Mouse (Mus musculus) stomach, embryonic 16.5 days (tissue): ENCODE results near the gene Tmem200a. TPM values are rescaled to one million over a fixed set of nuclear protein-coding genes. Genes with fewer than 3 reads are reported as not detected.
A peak's percentile ranks its signal among the peaks of the same experiment; 100 is the strongest.
"Not testable (repeated sequence)": the region's sequence is repeated elsewhere in the genome, so short reads cannot be mapped to it uniquely, and the experiment has no call there.

ENCODE experiments used
- ATAC-seq: fragments of 200-750 bp; cut with Nextera tagmentation; 2 replicates; pipeline ENCODE4 v1.8.0; 2017; ENCODE audit warnings: moderate number of reproducible peaks, moderate TSS enrichment; ENCODE audit not compliant: insufficient read depth, low FRiP score
- H3K27ac ChIP-seq: fragments of 300-500 bp; sonication (generic); 2 replicates; pipeline ENCODE4 v1.5.1; 2014; ENCODE audit warnings: low read length
- H3K27me3 ChIP-seq: fragments of 300-500 bp; sonication (generic); 2 replicates; pipeline ENCODE4 v1.6.1; 2014; ENCODE audit warnings: low read length, control low read depth, mixed read lengths; ENCODE audit not compliant: control insufficient read depth, insufficient read depth
- H3K36me3 ChIP-seq: fragments of 300-500 bp; sonication (generic); 2 replicates; pipeline ENCODE4 v1.6.1; 2014; ENCODE audit warnings: low read length; ENCODE audit not compliant: control insufficient read depth, insufficient read depth
- H3K4me1 ChIP-seq: fragments of 300-500 bp; sonication (generic); 2 replicates; pipeline ENCODE4 v1.6.1; 2014; ENCODE audit warnings: low read length, control low read depth, mixed read lengths; ENCODE audit not compliant: control insufficient read depth, insufficient read depth
- H3K4me2 ChIP-seq: fragments of 300-500 bp; sonication (generic); 2 replicates; pipeline ENCODE4 v1.6.1; 2014; ENCODE audit warnings: low read depth, low read length, mixed read lengths
- H3K4me3 ChIP-seq: fragments of 300-500 bp; sonication (generic); replicated peaks from 2 replicates; pipeline ENCODE4 v1.5.1; 2014; ENCODE audit warnings: mild to moderate bottlenecking, low read length
- H3K9ac ChIP-seq: fragments of 300-500 bp; sonication (generic); 2 replicates; pipeline ENCODE4 v1.6.1; 2014; ENCODE audit warnings: low read length
- H3K9me3 ChIP-seq: fragments of 300-500 bp; sonication (generic); replicated peaks from 2 replicates; pipeline ENCODE4 v1.6.1; 2016; ENCODE audit warnings: low read length, control low read depth; ENCODE audit not compliant: control insufficient read depth
- WGBS: fragments of 180-500 bp; shearing (Covaris S2); extraction: QIAGEN DNeasy Blood & Tissue Kit; methylation state at CpG from one replicate; pipeline ENCODE4 v1.1.7; 2014; 5-methylcytosine and 5-hydroxymethylcytosine counted together
- polyA plus RNA-seq: library from polyadenylated mRNA; unstranded; fragments of >200 nt; fragmentation: Nextera tagmentation; extraction: Ambion mirVana; gene quantifications from 2 replicates; pipeline ENCODE4 v1.2.1, GENCODE M21; 2015

The Tmem200a gene
- polyA plus RNA-seq, 1 experiment from 2014 or later: 18.7 TPM

- no peak for ATAC-seq
- no peak overlapping the region for H3K4me3 ChIP-seq
- H3K27me3 ChIP-seq: no peaks in the 10 kb centered on the region
- no peak overlapping the region for H3K9ac ChIP-seq
- H3K4me2 ChIP-seq: no peak overlapping the region
- no peak overlapping the region for H3K27ac ChIP-seq
- no peaks in the 10 kb centered on the region for H3K36me3 ChIP-seq
- no peaks in the 10 kb centered on the region for H3K4me1 ChIP-seq
- WGBS: 20% methylated on average over 4 of the region's 4 CpGs
- H3K9me3 ChIP-seq: no peaks in the 10 kb centered on the region
Measured at GRCm38 (mm10) chr10:25920640-25921278, 158.1 kb downstream of the Tmem200a start.

- WGBS: 59% methylated on average over 2 of the region's 2 CpGs
- Histone ChIP-seq H3K4me1 (no peaks in the 10 kb centered on the region), H3K9ac (no peak overlapping the region), H3K27ac (no peak overlapping the region), H3K27me3 (no peaks in the 10 kb centered on the region), H3K36me3 (no peaks in the 10 kb centered on the region), H3K4me3 (no peak overlapping the region), H3K4me2 (no peak overlapping the region), H3K9me3 (no peaks in the 10 kb centered on the region)
- peak; percentile 80 for ATAC-seq
Measured at GRCm38 (mm10) chr10:25918103-25918502, 160.7 kb downstream of the Tmem200a start.

GRCm38 (mm10) chr10:25910270-25910669 is 168.6 kb downstream of the Tmem200a start:
- 41% methylated on average over 6 of the region's 6 CpGs for WGBS

GRCm38 (mm10) chr10:25908027-25909012 is 170.5 kb downstream of the Tmem200a start:
- Histone ChIP-seq H3K4me3 (no peak overlapping the region), H3K27me3 (no peaks in the 10 kb centered on the region), H3K27ac (no peak overlapping the region), H3K36me3 (no peaks in the 10 kb centered on the region), H3K4me1 (no peaks in the 10 kb centered on the region), H3K4me2 (no peak overlapping the region), H3K9ac (no peak overlapping the region), H3K9me3 (0 out of 2 replicates have a peak, but pooled peaks cover 3% of the 10 kb centered on the region)
- ATAC-seq: no peak
- 39% methylated on average over 10 of the region's 10 CpGs for WGBS

More at GRCm38 (mm10) chr10:25910270-25910669, 168.6 kb downstream of the Tmem200a start:
- no peak for ATAC-seq
- H3K27ac ChIP-seq: no peak overlapping the region
- no peaks in the 10 kb centered on the region for H3K4me1 ChIP-seq
- no peaks in the 10 kb centered on the region for H3K36me3 ChIP-seq
- H3K9me3 ChIP-seq: 0 out of 2 replicates have a peak, but pooled peaks cover 3% of the 10 kb centered on the region
- H3K9ac ChIP-seq: no peak overlapping the region
- H3K4me3 ChIP-seq: no peak overlapping the region
- no peaks in the 10 kb centered on the region for H3K27me3 ChIP-seq
- H3K4me2 ChIP-seq: no peak overlapping the region

- H3K4me2 ChIP-seq, ATAC-seq, H3K4me1 ChIP-seq, H3K27ac ChIP-seq, H3K36me3 ChIP-seq, H3K9ac ChIP-seq, H3K4me3 ChIP-seq, H3K27me3 ChIP-seq, H3K9me3 ChIP-seq: not testable (repeated sequence)
- WGBS: 92% methylated on average over 5 of the region's 5 CpGs
Measured at GRCm38 (mm10) chr10:25894126-25894525, 184.7 kb downstream of the Tmem200a start.

- no peak overlapping the region for H3K9ac ChIP-seq
- 48% methylated on average over 6 of the region's 6 CpGs for WGBS
- no peaks in the 10 kb centered on the region for H3K27me3 ChIP-seq
- peaks cover 3% of the 10 kb centered on the region; the same call in 1 of the 2 replicates for H3K4me1 ChIP-seq
- no peaks in the 10 kb centered on the region for H3K36me3 ChIP-seq
- H3K4me3 ChIP-seq: no peak overlapping the region
- no peaks in the 10 kb centered on the region for H3K9me3 ChIP-seq
- ATAC-seq: peak; percentile 74; the same call in 1 of the 2 replicates
- no peak overlapping the region for H3K27ac ChIP-seq
- no peak overlapping the region for H3K4me2 ChIP-seq
Measured at GRCm38 (mm10) chr10:25887225-25887624, 191.6 kb downstream of the Tmem200a start.

- no peak overlapping the region for H3K4me2 ChIP-seq
- WGBS: 75% methylated on average over 2 of the region's 2 CpGs
- H3K4me1 ChIP-seq: peaks cover 3% of the 10 kb centered on the region; the same call in 1 of the 2 replicates
Measured at GRCm38 (mm10) chr10:25884512-25884911, 194.3 kb downstream of the Tmem200a start.

GRCm38 (mm10) chr10:25877731-25878130 is 201.1 kb downstream of the Tmem200a start:
- Histone ChIP-seq H3K4me1 (peaks cover 3% of the 10 kb centered on the region; the same call in 1 of the 2 replicates), H3K27me3 (no peaks in the 10 kb centered on the region), H3K36me3 (no peaks in the 10 kb centered on the region), H3K9me3 (no peaks in the 10 kb centered on the region), H3K4me2 (no peak overlapping the region), H3K4me3 (no peak overlapping the region), H3K9ac (no peak overlapping the region), H3K27ac (no peak overlapping the region)
- WGBS: 66% methylated on average over 2 of the region's 2 CpGs
- ATAC-seq: no peak

More at GRCm38 (mm10) chr10:25884512-25884911, 194.3 kb downstream of the Tmem200a start:
- Histone ChIP-seq H3K9me3 (no peaks in the 10 kb centered on the region), H3K27me3 (no peaks in the 10 kb centered on the region), H3K4me3 (no peak overlapping the region), H3K27ac (no peak overlapping the region), H3K36me3 (no peaks in the 10 kb centered on the region), H3K9ac (no peak overlapping the region)
- no peak for ATAC-seq

- Histone ChIP-seq H3K4me2 (no peak overlapping the region), H3K36me3 (no peaks in the 10 kb centered on the region), H3K27ac (no peak overlapping the region), H3K4me3 (no peak overlapping the region), H3K4me1 (no peaks in the 10 kb centered on the region), H3K27me3 (no peaks in the 10 kb centered on the region), H3K9ac (no peak overlapping the region), H3K9me3 (no peaks in the 10 kb centered on the region)
- ATAC-seq: no peak
- 57% methylated on average over 3 of the region's 3 CpGs for WGBS
Measured at GRCm38 (mm10) chr10:25876809-25877208, 202.0 kb downstream of the Tmem200a start.
